Mouse (Mus musculus) yolk sac, embryonic 10.5 days (tissue): ENCODE results near the gene Apol9b.
"Not testable (repeated sequence)": the region's sequence is repeated elsewhere in the genome, so short reads cannot be mapped to it uniquely, and the experiment has no call there.

Experiments
- DNase-seq: peaks from one replicate; pipeline ENCODE4 v3.0.0-alpha.2; 2017; ENCODE audit warnings: low spot score

Apol9b gene

GRCm38 (mm10) chr15:77728739-77729138 lies at the start of gene Apol9b:
Apol9b (plus strand) TSS chr15:77729039.
- DNase-seq = not testable (repeated sequence)

GRCm38 (mm10) chr15:77683944-77684343 lies 44.9 kb upstream of the Apol9b start:
- not testable (repeated sequence) for DNase-seq

- not testable (repeated sequence) for DNase-seq
These were observed 37.1 kb upstream of the Apol9b start for GRCm38 (mm10) chr15:77691532-77692311.

GRCm38 (mm10) chr15:77694687-77695295 lies 34.0 kb upstream of the Apol9b start:
- peak; percentile 25 for DNase-seq

- not testable (repeated sequence) for DNase-seq
These were observed 30.2 kb upstream of the Apol9b start, which contains the start of gene Apol7e for GRCm38 (mm10) chr15:77698656-77699055. Apol7e (plus strand) TSS chr15:77698857.

GRCm38 (mm10) chr15:77705306-77705705 lies 23.5 kb upstream of the Apol9b start:
- DNase-seq = not testable (repeated sequence)

- not testable (repeated sequence) for DNase-seq
These were observed 19.9 kb upstream of the Apol9b start for GRCm38 (mm10) chr15:77708936-77709335.

GRCm38 (mm10) chr15:77718240-77718639 lies 10.6 kb upstream of the Apol9b start:
- not testable (repeated sequence) for DNase-seq

- not testable (repeated sequence) for DNase-seq
These were observed 7.3 kb upstream of the Apol9b start for GRCm38 (mm10) chr15:77721509-77721908.

- not testable (repeated sequence) for DNase-seq
These were observed 4.5 kb upstream of the Apol9b start for GRCm38 (mm10) chr15:77724208-77724911.

- not testable (repeated sequence) for DNase-seq
These were observed 3.3 kb upstream of the Apol9b start for GRCm38 (mm10) chr15:77725393-77726020.

GRCm38 (mm10) chr15:77727139-77727538 lies 1.7 kb upstream of the Apol9b start:
- not testable (repeated sequence) for DNase-seq

- DNase-seq = not testable (repeated sequence)
These were observed 1.1 kb upstream of the Apol9b start for GRCm38 (mm10) chr15:77727745-77728144.

- no peak for DNase-seq
These were observed 2.8 kb downstream of the Apol9b start for GRCm38 (mm10) chr15:77731605-77732004.

GRCm38 (mm10) chr15:77732851-77733250 lies 4.0 kb downstream of the Apol9b start:
- not testable (repeated sequence) for DNase-seq

GRCm38 (mm10) chr15:77733380-77733779 lies 4.5 kb downstream of the Apol9b start:
- not testable (repeated sequence) for DNase-seq

- not testable (repeated sequence) for DNase-seq
These were observed 5.1 kb downstream of the Apol9b start for GRCm38 (mm10) chr15:77733903-77734302.

GRCm38 (mm10) chr15:77740511-77741297 lies 11.9 kb downstream of the Apol9b start:
- DNase-seq = no peak

GRCm38 (mm10) chr15:77741556-77741955 lies 12.7 kb downstream of the Apol9b start:
- DNase-seq = not testable (repeated sequence)

GRCm38 (mm10) chr15:77744632-77745031 lies 15.8 kb downstream of the Apol9b start:
- DNase-seq = no peak

- no peak for DNase-seq
These were observed 16.2 kb downstream of the Apol9b start for GRCm38 (mm10) chr15:77745081-77745480.
